Mouse (Mus musculus) brain, adult 2 months (tissue): ENCODE results near the gene Nol10.
A peak's percentile ranks its signal among the peaks of the same experiment; 100 is the strongest.

ENCODE experiments used
- DNase-seq: peaks from one replicate; pipeline ENCODE4 v3.0.0; 2011; ENCODE audit warnings: low read depth, low spot score

Nol10 gene

GRCm38 (mm10) chr12:17408312-17408711 is 60.1 kb downstream of the Nol10 start:
- no peak for DNase-seq

GRCm38 (mm10) chr12:17411242-17411641 is 63.0 kb downstream of the Nol10 start:
- no peak for DNase-seq

- DNase-seq, result no peak
Measured at GRCm38 (mm10) chr12:17411797-17412526, 63.7 kb downstream of the Nol10 start.

- no peak for DNase-seq
Measured at GRCm38 (mm10) chr12:17414734-17415133, 66.5 kb downstream of the Nol10 start.

- DNase-seq, result no peak
Measured at GRCm38 (mm10) chr12:17420168-17420810, 72.0 kb downstream of the Nol10 start.

- no peak for DNase-seq
Measured at GRCm38 (mm10) chr12:17425254-17426169, 77.3 kb downstream of the Nol10 start.

- DNase-seq, result peak; percentile 60
Measured at GRCm38 (mm10) chr12:17426735-17427134, 78.5 kb downstream of the Nol10 start.

GRCm38 (mm10) chr12:17430578-17430977 is 82.3 kb downstream of the Nol10 start:
- no peak for DNase-seq

- DNase-seq, result no peak
Measured at GRCm38 (mm10) chr12:17431166-17431565, 82.9 kb downstream of the Nol10 start.

GRCm38 (mm10) chr12:17431812-17432332 is 83.6 kb downstream of the Nol10 start:
- no peak for DNase-seq

- DNase-seq, result no peak
Measured at GRCm38 (mm10) chr12:17433712-17434111, 85.5 kb downstream of the Nol10 start.

GRCm38 (mm10) chr12:17436471-17436870 is 88.2 kb downstream of the Nol10 start:
- DNase-seq, result peak; percentile 34

GRCm38 (mm10) chr12:17440251-17440651 is 92.0 kb downstream of the Nol10 start:
- no peak for DNase-seq

- DNase-seq, result no peak
Measured at GRCm38 (mm10) chr12:17441495-17441894, 93.2 kb downstream of the Nol10 start.

- DNase-seq, result no peak
Measured at GRCm38 (mm10) chr12:17444406-17444805, 96.1 kb downstream of the Nol10 start.

GRCm38 (mm10) chr12:17445251-17445650 is 97.0 kb downstream of the Nol10 start:
- DNase-seq, result no peak

- no peak for DNase-seq
Measured at GRCm38 (mm10) chr12:17448781-17449180, 100.5 kb downstream of the Nol10 start.

GRCm38 (mm10) chr12:17449661-17450091 is 101.4 kb downstream of the Nol10 start:
- DNase-seq, result no peak

- no peak for DNase-seq
Measured at GRCm38 (mm10) chr12:17450503-17450902, 102.2 kb downstream of the Nol10 start.

GRCm38 (mm10) chr12:17450908-17451307 is 102.7 kb downstream of the Nol10 start:
- no peak for DNase-seq

GRCm38 (mm10) chr12:17452273-17452672 is 104.0 kb downstream of the Nol10 start:
- no peak for DNase-seq

- DNase-seq, result no peak
Measured at GRCm38 (mm10) chr12:17453918-17454317, 105.7 kb downstream of the Nol10 start.
